Mouse (Mus musculus) erythroblast, embryonic 14.5 days (primary cell): ENCODE results near the gene Gm10964. TPM values are rescaled to one million over a fixed set of nuclear protein-coding genes. Genes with fewer than 3 reads are reported as not detected.
A peak's percentile ranks its signal among the peaks of the same experiment; 100 is the strongest.

Experiments used
- H3K27me3 ChIP-seq: 2 replicates; pipeline ENCODE4 v1.6.1; 2012; ENCODE audit warnings: inconsistent platforms; ENCODE audit not compliant: control insufficient read depth
- H3K36me3 ChIP-seq: 2 replicates; pipeline ENCODE4 v1.6.1; 2012; ENCODE audit warnings: mild to moderate bottlenecking, inconsistent platforms; ENCODE audit not compliant: control insufficient read depth
- H3K4me1 ChIP-seq: 2 replicates; pipeline ENCODE4 v1.6.1; 2012; ENCODE audit warnings: inconsistent platforms; ENCODE audit not compliant: control insufficient read depth
- H3K4me3 ChIP-seq: replicated peaks from 2 replicates; pipeline ENCODE3; 2012; ENCODE audit warnings: moderate library complexity, mild to moderate bottlenecking, inconsistent platforms
- H3K9me3 ChIP-seq: 2 replicates; pipeline ENCODE4 v1.6.1; 2012; ENCODE audit warnings: low read length, inconsistent platforms, mixed read lengths; ENCODE audit not compliant: control insufficient read depth
- GATA1 ChIP-seq: IDR thresholded peaks from 2 replicates; pipeline ENCODE4 v1.6.1; 2012; ENCODE audit warnings: low read length, inconsistent platforms, mixed read lengths
- TAL1 ChIP-seq: IDR thresholded peaks from 3 replicates; pipeline ENCODE4 v1.6.1; 2012; ENCODE audit warnings: low read length, inconsistent platforms, mixed read lengths
- polyA plus RNA-seq: library from polyadenylated mRNA; stranded (reverse); fragments of >175 nt; gene quantifications from 2 replicates; pipeline ENCODE4 v1.2.3, GENCODE M21; 2012

The Gm10964 gene
- polyA plus RNA-seq = not detected in 2 replicates

DNA sequence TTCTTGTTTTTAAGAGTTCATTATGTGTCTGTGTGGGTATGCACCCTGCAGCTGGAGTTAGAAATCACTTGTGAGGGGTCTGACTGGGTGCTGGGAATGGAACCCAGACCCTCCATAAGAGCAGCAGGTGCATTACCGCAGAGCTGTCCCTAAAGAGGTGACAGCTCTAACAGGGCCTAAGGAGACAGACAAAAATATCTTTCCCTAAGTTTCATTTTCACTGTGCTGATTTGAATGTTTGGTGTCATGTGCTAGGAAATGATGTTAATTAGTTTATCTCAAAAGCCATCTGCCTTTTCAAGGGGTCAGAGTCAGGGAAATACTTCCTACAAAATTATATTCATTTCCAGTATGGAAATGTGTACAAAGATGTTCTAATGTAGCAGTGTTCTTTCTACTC lies at the start of gene Gm10964:
Gene Gm10964, plus strand, starts transcription at position 38 of the 400 bp plus-strand sequence.
- no peaks in the 10 kb centered on the region for H3K27me3 ChIP-seq
- TF ChIP-seq TAL1 (no peak), GATA1 (no peak)
- H3K4me3 ChIP-seq = peak within 1 kb of the TSS; percentile 27
- peaks cover 21% of the 10 kb centered on the region for H3K4me1 ChIP-seq
- H3K36me3 ChIP-seq = peaks cover 96% of the 10 kb centered on the region
- no peaks in the 10 kb centered on the region for H3K9me3 ChIP-seq

DNA sequence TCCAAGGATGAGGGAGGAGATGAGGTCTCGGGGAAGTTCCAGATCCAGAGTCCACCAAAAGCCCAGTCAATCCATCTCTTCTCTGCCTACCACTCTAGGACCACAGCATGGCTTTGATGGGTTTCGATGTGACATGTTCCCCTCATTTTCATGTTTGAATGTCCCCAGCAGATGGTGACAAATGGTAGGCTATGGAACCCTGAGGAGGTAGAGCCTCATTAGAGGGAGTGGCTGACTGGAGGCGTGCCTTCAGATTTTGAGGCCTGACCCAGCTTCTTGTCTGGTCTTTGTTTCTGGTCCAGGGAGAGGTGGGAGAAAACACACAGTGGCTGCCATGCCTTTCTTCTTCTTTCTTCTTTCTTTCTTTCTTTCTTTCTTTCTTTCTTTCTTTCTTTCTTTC lies 48.7 kb upstream of the Gm10964 start:
- no peak overlapping the region for H3K4me3 ChIP-seq
- no peak for TF ChIP-seq TAL1
- TF ChIP-seq GATA1 = no peak
- H3K4me1 ChIP-seq = no peaks in the 10 kb centered on the region; the same call in 1 of the 2 replicates
- no peaks in the 10 kb centered on the region for H3K36me3 ChIP-seq
- H3K9me3 ChIP-seq = no peaks in the 10 kb centered on the region
- 0 out of 2 replicates have a peak, but pooled peaks cover 2% of the 10 kb centered on the region for H3K27me3 ChIP-seq

DNA sequence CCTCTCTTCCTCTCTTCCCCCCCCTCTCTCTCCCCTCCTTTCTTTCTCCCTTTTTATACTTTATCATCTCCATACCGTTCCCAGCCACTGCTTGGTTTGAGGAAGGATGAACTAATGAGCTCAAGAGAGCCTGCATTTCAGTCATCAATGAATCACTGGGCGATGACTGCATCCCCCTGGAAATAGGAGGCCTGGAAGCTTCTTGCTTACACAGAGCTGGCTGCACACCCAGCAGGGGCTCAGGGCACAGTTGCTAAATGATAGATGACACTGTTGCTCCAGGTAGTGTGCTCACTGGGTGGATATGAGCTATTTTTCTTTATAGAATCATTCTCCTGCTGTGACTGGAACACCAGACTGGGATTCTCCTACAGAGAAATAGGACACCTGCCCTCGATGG lies 43.6 kb upstream of the Gm10964 start:
- no peak for TF ChIP-seq TAL1
- TF ChIP-seq GATA1 = no peak
- Histone ChIP-seq H3K4me1 (no peaks in the 10 kb centered on the region; the same call in 1 of the 2 replicates), H3K9me3 (no peaks in the 10 kb centered on the region), H3K4me3 (no peak overlapping the region), H3K27me3 (no peaks in the 10 kb centered on the region), H3K36me3 (no peaks in the 10 kb centered on the region)

DNA sequence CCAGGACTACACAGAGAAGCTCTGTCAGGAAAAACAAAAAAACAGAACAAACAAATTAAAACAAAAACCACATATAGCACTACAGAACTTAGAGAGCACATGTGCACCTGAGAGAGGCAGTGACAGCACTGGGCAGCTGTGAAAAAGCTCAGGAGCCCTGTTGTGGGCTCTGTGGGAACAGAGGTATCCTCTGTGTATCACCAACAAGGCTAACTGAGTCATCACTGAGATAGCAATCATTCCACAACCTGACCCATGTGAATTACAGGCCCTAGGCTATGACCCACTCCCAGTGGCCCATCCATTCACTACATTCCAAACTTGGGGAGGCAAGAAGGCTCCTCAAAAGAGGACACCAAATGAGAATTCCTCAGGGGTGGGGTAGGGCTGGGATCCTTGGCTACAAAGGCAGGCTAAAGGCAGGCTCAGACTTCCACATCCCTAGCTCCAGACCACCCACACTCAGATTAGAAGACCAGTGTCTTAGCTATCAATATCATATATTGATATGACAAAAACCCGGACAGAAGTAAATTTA lies 42.7 kb upstream of the Gm10964 start:
- Histone ChIP-seq H3K27me3 (no peaks in the 10 kb centered on the region), H3K36me3 (no peaks in the 10 kb centered on the region), H3K4me3 (no peak overlapping the region), H3K9me3 (no peaks in the 10 kb centered on the region), H3K4me1 (no peaks in the 10 kb centered on the region; the same call in 1 of the 2 replicates)
- TF ChIP-seq GATA1 (no peak), TAL1 (no peak)

DNA sequence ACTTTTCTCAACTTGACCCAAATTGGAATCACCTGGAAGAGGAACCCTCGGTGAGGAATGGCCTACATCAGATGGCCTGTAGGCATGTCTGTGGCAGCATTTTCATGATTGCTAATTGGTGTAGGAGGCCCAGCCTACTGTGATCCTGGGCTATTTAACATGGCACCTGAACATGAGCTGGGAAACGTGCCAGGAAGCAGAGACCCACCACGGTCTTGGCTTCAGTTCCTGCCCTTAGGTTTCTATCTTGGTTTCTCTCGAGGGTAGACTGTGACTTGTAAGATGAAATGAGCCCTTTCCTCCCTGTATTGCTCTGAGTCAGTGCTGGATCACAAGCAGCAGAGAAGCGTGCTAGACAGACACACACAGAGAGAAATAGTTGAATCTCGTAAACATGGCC lies 34.5 kb upstream of the Gm10964 start:
- Histone ChIP-seq H3K4me3 (no peak overlapping the region), H3K9me3 (no peaks in the 10 kb centered on the region), H3K4me1 (no peaks in the 10 kb centered on the region), H3K27me3 (no peaks in the 10 kb centered on the region), H3K36me3 (no peaks in the 10 kb centered on the region)
- no peak for TF ChIP-seq TAL1
- no peak for TF ChIP-seq GATA1

DNA sequence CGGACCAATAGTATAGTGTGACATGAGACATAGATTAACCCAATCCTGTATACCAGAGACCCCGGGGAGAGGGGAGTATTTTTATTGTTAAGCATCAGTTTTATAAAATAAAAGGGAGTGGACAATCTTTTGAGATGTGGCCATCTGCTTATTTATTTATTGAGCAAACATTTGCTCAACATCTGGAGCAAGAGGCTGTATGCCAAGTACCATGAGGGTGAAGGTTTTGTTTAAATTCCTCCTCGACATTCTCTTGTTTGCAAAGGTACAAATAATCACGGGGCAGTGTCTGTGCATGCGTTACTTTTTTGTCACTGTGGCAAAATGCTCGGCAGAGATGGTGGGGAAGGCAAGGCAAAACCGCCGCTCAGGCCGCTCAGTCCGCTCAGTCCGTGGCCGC lies 33.7 kb upstream of the Gm10964 start:
- Histone ChIP-seq H3K4me3 (no peak overlapping the region), H3K27me3 (no peaks in the 10 kb centered on the region), H3K9me3 (no peaks in the 10 kb centered on the region), H3K36me3 (no peaks in the 10 kb centered on the region), H3K4me1 (no peaks in the 10 kb centered on the region)
- TF ChIP-seq TAL1 (no peak), GATA1 (no peak)

DNA sequence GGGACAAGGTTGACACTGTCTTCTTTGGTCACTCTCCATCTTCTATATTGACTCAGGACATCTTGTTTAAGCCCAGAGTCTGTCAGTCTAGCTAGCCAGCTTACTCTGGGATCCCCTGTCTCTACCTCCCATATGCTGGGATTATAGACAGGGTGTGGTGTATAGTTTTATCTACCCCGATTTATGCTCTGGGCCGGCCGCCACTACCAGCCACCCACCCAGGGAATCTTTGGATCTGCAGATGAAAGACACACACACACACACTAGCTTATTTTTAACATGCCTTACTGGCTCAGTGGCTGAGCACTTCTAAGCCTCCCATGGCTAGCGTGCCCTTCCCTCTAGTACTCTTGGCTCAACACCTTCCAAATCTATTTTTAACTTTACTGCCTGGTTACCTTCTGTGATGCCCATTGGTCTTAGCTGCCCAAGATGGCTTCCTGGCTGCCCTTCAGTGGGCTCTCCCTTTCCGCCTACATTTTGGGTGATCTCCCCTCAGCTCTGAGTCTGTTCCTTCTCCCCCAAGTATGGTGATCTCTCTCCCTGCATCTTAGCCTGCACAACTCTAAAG lies 29.6 kb upstream of the Gm10964 start:
- no peaks in the 10 kb centered on the region for H3K9me3 ChIP-seq
- TF ChIP-seq TAL1 = no peak
- no peak for TF ChIP-seq GATA1
- H3K27me3 ChIP-seq = no peaks in the 10 kb centered on the region
- no peak overlapping the region for H3K4me3 ChIP-seq
- H3K4me1 ChIP-seq = no peaks in the 10 kb centered on the region
- no peaks in the 10 kb centered on the region for H3K36me3 ChIP-seq

DNA sequence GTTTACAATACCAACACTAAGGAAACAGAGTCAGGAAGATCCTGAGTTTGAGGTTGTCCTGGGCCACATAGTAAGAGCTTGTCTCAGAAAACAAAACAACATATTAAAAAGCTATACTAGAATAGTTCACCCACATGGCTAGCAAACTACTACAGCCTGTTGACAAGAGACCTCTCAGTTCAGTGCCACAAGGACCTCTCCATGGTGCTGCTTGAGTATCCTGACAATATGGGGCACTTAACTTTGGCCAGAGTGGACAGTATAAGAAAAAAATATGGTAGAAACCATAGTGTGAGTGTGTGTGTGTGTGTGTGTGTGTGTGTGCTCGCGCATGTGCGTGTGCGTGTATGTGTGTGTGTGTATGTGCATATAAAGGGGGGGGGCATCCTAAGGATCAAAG lies 27.0 kb upstream of the Gm10964 start:
- H3K9me3 ChIP-seq = no peaks in the 10 kb centered on the region
- H3K36me3 ChIP-seq = no peaks in the 10 kb centered on the region
- no peaks in the 10 kb centered on the region for H3K27me3 ChIP-seq
- no peak overlapping the region for H3K4me3 ChIP-seq
- TF ChIP-seq TAL1 (no peak), GATA1 (no peak)
- H3K4me1 ChIP-seq = no peaks in the 10 kb centered on the region

DNA sequence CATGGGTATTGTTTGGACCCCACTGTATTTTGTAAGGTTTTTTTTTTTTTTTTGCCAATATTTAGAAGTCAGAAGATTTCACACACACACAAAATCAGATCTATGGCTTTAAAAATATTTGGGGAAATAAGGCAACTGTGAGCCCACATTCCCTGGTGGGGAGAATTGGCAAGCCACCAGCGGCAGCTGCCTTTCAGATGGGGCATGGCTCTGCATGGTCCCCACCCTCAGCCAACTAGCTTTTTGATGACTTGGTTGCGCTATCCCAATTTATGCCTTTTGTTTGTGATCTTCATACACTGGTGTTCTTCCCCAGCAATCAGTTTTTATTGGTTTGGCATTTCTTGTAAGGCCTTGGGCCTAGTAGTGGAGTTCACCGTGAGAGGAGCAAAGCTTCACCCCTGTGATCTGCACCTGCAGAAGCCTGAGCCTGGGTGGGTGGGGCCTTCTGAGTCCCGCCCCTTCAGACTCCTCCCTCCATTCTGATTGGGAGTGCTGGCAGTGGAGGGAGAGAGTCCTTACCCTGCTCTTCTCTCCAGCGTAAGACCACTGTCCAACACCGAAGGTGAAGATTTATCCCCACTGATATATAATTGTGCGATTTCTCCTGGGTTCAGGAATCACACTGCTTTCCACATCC lies 24.8 kb upstream of the Gm10964 start:
- TF ChIP-seq TAL1 (no peak), GATA1 (no peak)
- Histone ChIP-seq H3K4me1 (no peaks in the 10 kb centered on the region), H3K27me3 (no peaks in the 10 kb centered on the region), H3K9me3 (no peaks in the 10 kb centered on the region), H3K36me3 (no peaks in the 10 kb centered on the region), H3K4me3 (no peak overlapping the region)

DNA sequence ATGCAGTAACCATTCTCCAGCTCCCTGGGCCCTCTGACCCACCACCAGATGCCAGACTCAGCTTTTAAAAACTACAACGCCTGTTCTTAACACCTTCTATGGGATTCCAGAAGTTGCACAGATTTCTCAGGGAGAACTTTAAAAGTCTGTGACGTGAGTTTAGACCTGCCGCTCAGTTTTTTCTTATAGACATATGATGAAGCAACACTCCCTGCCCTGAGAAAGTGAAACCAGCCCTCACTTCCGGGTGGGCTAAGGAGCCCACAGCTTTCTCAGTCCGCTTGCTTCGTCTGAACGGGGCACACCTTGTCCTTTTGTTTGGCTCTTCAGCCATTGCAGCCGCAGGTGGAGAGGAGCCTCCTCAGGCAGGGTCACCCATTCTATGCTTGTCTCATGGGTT lies 24.2 kb upstream of the Gm10964 start:
- H3K27me3 ChIP-seq = no peaks in the 10 kb centered on the region
- no peak overlapping the region for H3K4me3 ChIP-seq
- TF ChIP-seq GATA1 (no peak), TAL1 (no peak)
- no peaks in the 10 kb centered on the region for H3K36me3 ChIP-seq
- H3K9me3 ChIP-seq = no peaks in the 10 kb centered on the region
- no peaks in the 10 kb centered on the region for H3K4me1 ChIP-seq
